Mouse (Mus musculus) myocyte (in vitro differentiated cells): ENCODE data around the gene Gm1123.

ENCODE experiments used
- MAX ChIP-seq: IDR thresholded peaks from one replicate; pipeline ENCODE4 v1.6.1; 2011; ENCODE audit warnings: low read depth, mild to moderate bottlenecking, control low read depth
- POLR2A ChIP-seq: IDR thresholded peaks from one replicate; pipeline ENCODE4 v1.6.1; 2011; ENCODE audit warnings: low read depth, mild to moderate bottlenecking, control low read depth, moderate library complexity; ENCODE audit not compliant: insufficient read length
- USF1 ChIP-seq: IDR thresholded peaks from one replicate; pipeline ENCODE4 v1.6.1; 2011; ENCODE audit warnings: low read depth, mild to moderate bottlenecking, control low read depth, moderate library complexity

DNA sequence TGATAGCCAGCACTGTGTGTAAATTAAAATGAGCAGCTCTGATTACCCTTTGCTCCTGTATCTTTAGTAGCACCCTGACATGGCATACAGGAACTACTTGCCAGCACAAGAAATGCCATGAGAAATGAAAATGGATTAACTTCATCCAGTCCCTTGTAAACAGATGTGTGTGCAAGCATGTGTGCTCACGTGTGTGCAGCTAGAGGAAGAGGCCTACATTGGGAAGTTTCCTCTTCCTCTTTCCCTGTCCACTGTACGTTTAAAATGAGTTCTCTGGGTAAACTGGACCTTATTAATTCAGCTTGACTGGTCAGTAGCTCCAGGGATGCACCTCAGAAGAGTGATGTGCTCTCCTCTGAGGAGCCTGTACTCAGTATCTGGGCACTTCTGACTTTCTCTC lies 38.9 kb upstream of the Gm1123 start:
- TF ChIP-seq POLR2A, result no peak
- no peak for TF ChIP-seq USF1
- no peak for TF ChIP-seq MAX
